In genomic region chr5:54154503-54155226, GRCm38 (mm10) we compare ENCODE assay signal across 8 mouse cellular contexts.
A peak's percentile ranks its signal among the peaks of the same experiment; 100 is the strongest.
DNase-seq lines count a peak whose midpoint lies in the region; ATAC-seq and TF ChIP-seq lines count a peak whose summit lies in the region.

No protein-coding gene starts in this region.

- peak overlapping the region; percentile 44 for H3K4me2 ChIP-seq in midbrain, embryonic 13.5 days (replicated peaks)

- no peaks in the 10 kb centered on the region for H3K27me3 ChIP-seq in midbrain, embryonic 13.5 days

- TF ChIP-seq CTCF in layer of hippocampus, adult 2 months (conservative IDR thresholded peaks at IDR 0.05): peak; percentile 88

- peak overlapping the region; percentile 86 for H3K27ac ChIP-seq in layer of hippocampus, adult 2 months
- peak overlapping the region; percentile 19; the same call in 1 of the 2 replicates for H3K27ac ChIP-seq in midbrain, embryonic 13.5 days

- no peak overlapping the region for H3K9ac ChIP-seq in midbrain, embryonic 13.5 days (replicated peaks)

- peak; percentile 46 for ATAC-seq in midbrain, embryonic 13.5 days

- peak overlapping the region; percentile 53 for H3K4me3 ChIP-seq in layer of hippocampus, adult 2 months
- peak overlapping the region; percentile 29 for H3K4me3 ChIP-seq in midbrain, embryonic 13.5 days (replicated peaks)

- H3K4me1 ChIP-seq in midbrain, embryonic 13.5 days (replicated peaks): peaks cover 28% of the 10 kb centered on the region

- 30% methylated on average over 13 of the region's 13 CpGs for WGBS in midbrain, embryonic 13.5 days

- H3K9me3 ChIP-seq in midbrain, embryonic 13.5 days: no peaks in the 10 kb centered on the region

- H3K36me3 ChIP-seq in midbrain, embryonic 13.5 days: no peaks in the 10 kb centered on the region

- DNase-seq in 3134 (ENCODE audit: extremely low read depth, insufficient read length, low spot score): peak; percentile 3
- peak; percentile 4 to 6 for DNase-seq in B cell, adult 2 months
- DNase-seq in cerebellum, adult 9-10 months: peak; percentile 65
- peak; percentile 21 for DNase-seq in heart, adult 8-10 months (ENCODE audit: low spot score)
- peak; percentile 42 to 58 for DNase-seq in layer of hippocampus, adult 2 months (ENCODE audit: low spot score in 2 of 2)
- peak; percentile 68 for DNase-seq in telencephalon, adult 2 months (ENCODE audit: low read depth, low spot score)
- no peak for DNase-seq in urinary bladder, postnatal 4 days (ENCODE audit: low spot score in 2 of 2)

Comparison
In these comparisons a context has a peak if more than half of its experiments do, and no peak if none do; other contexts are left out.
1. DNase-seq: peak in 3134 (single experiment), B cell, adult 2 months (2 of 2), cerebellum, adult 9-10 months (single experiment), heart, adult 8-10 months (single experiment), layer of hippocampus, adult 2 months (2 of 2) and telencephalon, adult 2 months (single experiment); none in urinary bladder, postnatal 4 days (0 of 2).